Mouse (Mus musculus) small intestine, adult 2 months (tissue): ENCODE data around the gene Olfr1307. TPM values are rescaled to one million over a fixed set of nuclear protein-coding genes. Genes with fewer than 3 reads are reported as not detected.

ENCODE experiments used
- H3K27ac ChIP-seq: fragments of 200-500 bp; 2 replicates; pipeline ENCODE4 v1.5.1; 2012; ENCODE audit warnings: low read depth, low read length, control low read depth, inconsistent platforms; ENCODE audit not compliant: insufficient read depth
- H3K27me3 ChIP-seq: fragments of 200-500 bp; 2 replicates; pipeline ENCODE4 v1.6.1; 2012; ENCODE audit warnings: mild to moderate bottlenecking, moderate library complexity, low read length, inconsistent platforms; ENCODE audit not compliant: control insufficient read depth, insufficient read depth
- H3K36me3 ChIP-seq: fragments of 200-500 bp; 2 replicates; pipeline ENCODE4 v1.6.1; 2012; ENCODE audit warnings: mild to moderate bottlenecking, low read length, control low read depth, inconsistent platforms; ENCODE audit not compliant: control insufficient read depth, insufficient read depth
- H3K4me1 ChIP-seq: fragments of 200-500 bp; 2 replicates; pipeline ENCODE4 v1.6.1; 2012; ENCODE audit warnings: low read length, inconsistent platforms, mixed read lengths; ENCODE audit not compliant: control insufficient read depth, insufficient read depth, insufficient read length
- H3K4me3 ChIP-seq: fragments of 200-500 bp; 2 replicates; pipeline ENCODE4 v1.5.1; 2012; ENCODE audit warnings: low read depth, mild to moderate bottlenecking, control low read depth, inconsistent platforms, low read length, moderate library complexity
- CTCF ChIP-seq: fragments of 200-500 bp; IDR thresholded peaks from 2 replicates; pipeline ENCODE4 v1.5.1; 2012; ENCODE audit warnings: low read depth, mild to moderate bottlenecking, control low read depth, inconsistent platforms, low read length, moderate library complexity, mixed read lengths; ENCODE audit not compliant: insufficient replicate concordance, insufficient read length; ENCODE audit errors: extremely low read depth
- POLR2A ChIP-seq: fragments of 200-500 bp; IDR thresholded peaks from 2 replicates; pipeline ENCODE4 v1.6.1; 2012; ENCODE audit warnings: low read depth, mild to moderate bottlenecking, control low read depth, inconsistent platforms, low read length, moderate library complexity
- WGBS: fragments of 180-500 bp; shearing (Covaris S2); methylation state at CpG from one replicate; pipeline ENCODE4 v1.1.7; 2018; 5-methylcytosine and 5-hydroxymethylcytosine counted together
- polyA plus RNA-seq: library from polyadenylated mRNA; depleted of rRNA; stranded (reverse); fragments of >200 nt; gene quantifications from 2 replicates; pipeline ENCODE4 v1.2.3, GENCODE M21; 2012; rRNA removed

The Olfr1307 gene
- not detected in 2 replicates for polyA plus RNA-seq

DNA sequence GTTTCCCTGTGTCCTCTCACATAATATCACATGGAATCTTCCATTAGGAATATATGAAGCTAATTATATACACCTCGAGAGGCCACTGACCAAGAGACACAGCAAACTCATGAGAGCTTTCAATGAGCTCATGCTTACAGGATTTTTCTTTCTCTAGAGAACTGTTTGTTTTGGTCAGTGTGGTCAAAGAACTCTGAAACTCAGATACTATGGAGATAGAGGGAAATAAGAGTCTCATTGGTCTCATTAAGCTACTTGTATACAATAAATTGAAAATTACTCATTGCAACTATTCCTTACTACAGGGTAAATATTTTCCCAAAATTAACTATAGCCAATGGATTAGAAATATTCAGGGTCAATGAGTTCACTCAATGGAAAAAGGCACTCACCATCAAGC lies at the start of gene Olfr1307:
TSS of gene Olfr1307 (minus strand) at position 101 of the 400 bp plus-strand sequence.
- Histone ChIP-seq H3K4me3 (no peak within 1 kb of the TSS), H3K27me3 (no peaks in the 10 kb centered on the region), H3K27ac (no peak within 1 kb of the TSS), H3K4me1 (no peaks in the 10 kb centered on the region), H3K36me3 (no peaks in the 10 kb centered on the region)
- TF ChIP-seq POLR2A (no peak), CTCF (no peak)
- WGBS, result 79% methylated on average over 1 of the region's 1 CpGs

DNA sequence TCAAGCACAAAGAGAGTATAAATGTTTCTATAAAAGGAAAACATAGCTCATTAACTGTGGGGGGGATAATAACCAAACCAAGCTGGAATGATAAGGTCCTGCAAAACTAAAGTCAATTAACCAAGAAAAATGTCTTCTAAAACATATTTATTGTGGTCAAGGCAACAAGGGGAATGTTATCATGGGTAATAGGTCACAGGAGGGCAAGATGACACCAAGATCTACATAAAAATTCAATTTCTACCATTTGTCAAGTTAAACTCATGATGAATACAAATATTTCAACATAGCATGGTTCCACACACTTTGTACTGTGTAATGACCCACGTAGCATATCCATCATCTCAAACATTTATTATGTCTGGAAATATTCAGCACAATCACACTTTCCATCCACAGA lies 40.9 kb upstream of the Olfr1307 start, which contains the start of gene Olfr1309:
TSS of gene Olfr1309 (minus strand) at position 101 of the 400 bp plus-strand sequence.
- TF ChIP-seq POLR2A (no peak), CTCF (no peak)
- H3K4me3 ChIP-seq, result no peak within 1 kb of the TSS
- 48% methylated on average over 1 of the region's 1 CpGs for WGBS

DNA sequence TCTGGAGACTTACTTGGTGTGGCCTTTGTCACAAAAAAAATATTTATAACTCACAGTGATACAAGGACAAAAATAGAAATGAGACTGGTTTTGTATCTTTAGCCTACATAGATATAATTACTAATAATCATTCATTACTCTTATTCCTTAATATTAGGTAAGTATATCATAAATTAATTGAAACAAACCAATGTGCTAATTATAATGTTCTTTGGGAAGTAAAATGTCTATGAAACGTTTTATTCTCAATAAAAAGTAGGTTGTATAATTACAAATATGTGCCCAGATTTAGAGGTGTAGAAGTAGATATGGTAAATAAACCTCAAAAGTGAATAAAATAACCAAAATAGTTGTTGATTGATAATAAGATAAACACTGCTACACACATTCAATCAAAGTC lies 15.6 kb upstream of the Olfr1307 start, which contains the start of gene Olfr1308:
TSS of gene Olfr1308 (minus strand) at position 101 of the 400 bp plus-strand sequence.
- Histone ChIP-seq H3K4me3 (no peak within 1 kb of the TSS), H3K36me3 (no peaks in the 10 kb centered on the region), H3K4me1 (no peaks in the 10 kb centered on the region), H3K27me3 (no peaks in the 10 kb centered on the region), H3K27ac (no peak within 1 kb of the TSS)
- no peak for TF ChIP-seq CTCF
- WGBS, result 22% methylated on average over 1 of the region's 1 CpGs

More for the DNA sequence above, 40.9 kb upstream of the Olfr1307 start, which contains the start of gene Olfr1309:
- Histone ChIP-seq H3K4me1 (no peaks in the 10 kb centered on the region), H3K27ac (no peak within 1 kb of the TSS), H3K27me3 (no peaks in the 10 kb centered on the region), H3K36me3 (no peaks in the 10 kb centered on the region)

DNA sequence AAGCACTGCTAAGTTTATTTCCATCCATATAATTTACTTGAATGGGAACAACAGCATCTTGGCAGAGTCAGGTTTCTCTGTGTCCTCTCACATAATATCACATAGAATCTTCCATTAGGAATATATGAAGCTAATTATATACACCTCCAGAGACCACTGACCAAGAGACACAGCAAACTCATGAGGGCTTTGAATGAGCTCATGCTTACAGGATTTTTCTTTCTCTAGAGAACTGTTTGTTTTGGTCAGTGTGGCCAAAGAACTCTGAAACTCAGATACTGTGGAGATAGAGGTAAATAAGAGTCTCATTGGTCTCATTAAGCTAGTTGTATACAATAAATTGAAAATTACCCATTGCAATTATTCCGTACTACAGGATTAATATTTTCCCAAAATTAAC lies 33.1 kb downstream of the Olfr1307 start, which contains the start of gene Olfr1306:
TSS of gene Olfr1306 (minus strand) at position 101 of the 400 bp plus-strand sequence.
- Histone ChIP-seq H3K36me3 (no peaks in the 10 kb centered on the region), H3K27ac (no peak within 1 kb of the TSS), H3K4me1 (no peaks in the 10 kb centered on the region), H3K27me3 (no peaks in the 10 kb centered on the region), H3K4me3 (no peak within 1 kb of the TSS)
- TF ChIP-seq POLR2A, result no peak
- no peak for TF ChIP-seq CTCF
- WGBS, result 73% methylated on average over 1 of the region's 1 CpGs

Other genes with a start within 250 kb of the Olfr1307 start
- gene Olfr1301, start 198.4 kb downstream of the Olfr1307 start, polyA plus RNA-seq, result not detected in 2 replicates
- not detected in 2 replicates for gene Olfr1302, start 172.0 kb downstream of the Olfr1307 start, polyA plus RNA-seq
- gene Olfr1303, start 129.1 kb downstream of the Olfr1307 start, polyA plus RNA-seq, result not detected in 2 replicates
- gene Olfr1305, start 72.3 kb downstream of the Olfr1307 start, polyA plus RNA-seq, result not detected in 2 replicates
- gene Olfr1306, start 33.2 kb downstream of the Olfr1307 start, polyA plus RNA-seq, result not detected in 2 replicates
- not detected in 2 replicates for gene Olfr1308, start 15.5 kb upstream of the Olfr1307 start, polyA plus RNA-seq
- gene Olfr1309, start 40.8 kb upstream of the Olfr1307 start, polyA plus RNA-seq, result not detected in 2 replicates
- not detected in 2 replicates for gene Olfr1310, start 63.3 kb upstream of the Olfr1307 start, polyA plus RNA-seq
- not detected in 2 replicates for gene Olfr1311, start 75.0 kb upstream of the Olfr1307 start, polyA plus RNA-seq
- not detected in 2 replicates for gene Olfr1312, start 100.8 kb upstream of the Olfr1307 start, polyA plus RNA-seq
- not detected in 2 replicates for gene Olfr1313, start 128.4 kb upstream of the Olfr1307 start, polyA plus RNA-seq
- gene Olfr1314, start 147.3 kb upstream of the Olfr1307 start, polyA plus RNA-seq, result not detected in 2 replicates
- not detected in 2 replicates for gene Olfr1315-ps1, start 166.0 kb upstream of the Olfr1307 start, polyA plus RNA-seq
- gene Olfr1316, start 185.5 kb upstream of the Olfr1307 start, polyA plus RNA-seq, result not detected in 2 replicates
- gene Olfr1317, start 190.9 kb upstream of the Olfr1307 start, polyA plus RNA-seq, result not detected in 2 replicates
- not detected in 2 replicates for gene Olfr1318, start 204.8 kb upstream of the Olfr1307 start, polyA plus RNA-seq